Mouse (Mus musculus) spleen, adult 2 months (tissue): ENCODE results near the gene Tle4. TPM values are rescaled to one million over a fixed set of nuclear protein-coding genes. Genes with fewer than 3 reads are reported as not detected.

Source experiments
- DNase-seq, 2 experiments: peaks; one replicate each; pipeline versions ENCODE4 v3.0.0 to v3.0.0-alpha.2; 2012 to 2021; ENCODE audit warnings: low spot score in 2 of 2, low read depth in 1 of 2
- H3K27ac ChIP-seq: fragments of 200-500 bp; 2 replicates; pipeline ENCODE4 v1.5.1; 2012; ENCODE audit warnings: low read length, inconsistent platforms; ENCODE audit not compliant: insufficient read depth
- H3K27me3 ChIP-seq: fragments of 200-500 bp; 2 replicates; pipeline ENCODE4 v1.6.1; 2012; ENCODE audit warnings: mild to moderate bottlenecking, moderate library complexity, low read length, inconsistent platforms; ENCODE audit not compliant: control insufficient read depth, insufficient read depth
- H3K36me3 ChIP-seq: fragments of 200-500 bp; 2 replicates; pipeline ENCODE4 v1.6.1; 2012; ENCODE audit warnings: mild to moderate bottlenecking, low read length, inconsistent platforms; ENCODE audit not compliant: control insufficient read depth, insufficient read depth
- H3K4me1 ChIP-seq: fragments of 200-500 bp; 2 replicates; pipeline ENCODE4 v1.6.1; 2011; ENCODE audit warnings: inconsistent platforms; ENCODE audit not compliant: control insufficient read depth, insufficient read depth, insufficient read length
- H3K4me3 ChIP-seq: fragments of 200-500 bp; 2 replicates; pipeline ENCODE4 v1.5.1; 2011; ENCODE audit warnings: mild to moderate bottlenecking, inconsistent platforms; ENCODE audit not compliant: insufficient read depth, insufficient read length; ENCODE audit errors: extremely low read depth
- CTCF ChIP-seq: fragments of 200-500 bp; IDR thresholded peaks from 2 replicates; pipeline ENCODE4 v1.5.1; 2011; ENCODE audit warnings: mild to moderate bottlenecking, inconsistent platforms; ENCODE audit not compliant: insufficient read depth, insufficient read length, insufficient replicate concordance; ENCODE audit errors: extremely low read depth
- POLR2A ChIP-seq: fragments of 200-500 bp; IDR thresholded peaks from 2 replicates; pipeline ENCODE4 v1.6.1; 2011; ENCODE audit warnings: low read depth, low read length, inconsistent platforms
- WGBS: fragments of 180-500 bp; shearing (Covaris S2); methylation state at CpG from one replicate; pipeline ENCODE4 v1.1.7; 2018; 5-methylcytosine and 5-hydroxymethylcytosine counted together
- polyA plus RNA-seq: library from polyadenylated mRNA; depleted of rRNA; stranded (reverse); fragments of >200 nt; gene quantifications from 2 replicates; pipeline ENCODE4 v1.2.3, GENCODE M21; 2012

Tle4 gene
- polyA plus RNA-seq, 1 experiment = 15.9 TPM

GRCm38 (mm10) chr19:14425122-14425521 lies 172.7 kb downstream of the Tle4 start:
- 83% methylated on average over 6 of the region's 6 CpGs for WGBS
- no peak overlapping the region for H3K4me3 ChIP-seq
- DNase-seq = no peak
- no peaks in the 10 kb centered on the region for H3K36me3 ChIP-seq
- H3K27ac ChIP-seq = no peak overlapping the region
- no peaks in the 10 kb centered on the region for H3K27me3 ChIP-seq
- H3K4me1 ChIP-seq = no peaks in the 10 kb centered on the region
- TF ChIP-seq POLR2A (no peak), CTCF (no peak)

- 91% methylated on average over 12 of the region's 12 CpGs for WGBS
These were observed 173.6 kb downstream of the Tle4 start for GRCm38 (mm10) chr19:14424016-14424964.

GRCm38 (mm10) chr19:14421691-14422090 lies 176.2 kb downstream of the Tle4 start:
- Histone ChIP-seq H3K4me1 (no peaks in the 10 kb centered on the region), H3K27me3 (no peaks in the 10 kb centered on the region), H3K27ac (no peak overlapping the region), H3K4me3 (no peak overlapping the region), H3K36me3 (no peaks in the 10 kb centered on the region)
- whole genome bisulfite sequencing = 85% methylated on average over 5 of the region's 5 CpGs
- no peak for DNase-seq
- TF ChIP-seq CTCF = no peak
- TF ChIP-seq POLR2A = no peak

More at GRCm38 (mm10) chr19:14424016-14424964, 173.6 kb downstream of the Tle4 start:
- H3K4me1 ChIP-seq = no peaks in the 10 kb centered on the region
- TF ChIP-seq CTCF (no peak), POLR2A (no peak)
- no peak overlapping the region for H3K27ac ChIP-seq
- H3K36me3 ChIP-seq = no peaks in the 10 kb centered on the region
- no peaks in the 10 kb centered on the region for H3K27me3 ChIP-seq
- H3K4me3 ChIP-seq = no peak overlapping the region; the same call in 1 of the 2 replicates
- no peak for DNase-seq

GRCm38 (mm10) chr19:14419886-14420285 lies 178.0 kb downstream of the Tle4 start:
- no peaks in the 10 kb centered on the region for H3K4me1 ChIP-seq
- H3K4me3 ChIP-seq = no peak overlapping the region
- H3K36me3 ChIP-seq = no peaks in the 10 kb centered on the region
- no peak overlapping the region for H3K27ac ChIP-seq
- TF ChIP-seq CTCF (no peak), POLR2A (no peak)
- 80% methylated on average over 5 of the region's 5 CpGs for WGBS
- H3K27me3 ChIP-seq = no peaks in the 10 kb centered on the region
- no peak for DNase-seq

GRCm38 (mm10) chr19:14416845-14417244 lies 181.0 kb downstream of the Tle4 start:
- Histone ChIP-seq H3K36me3 (no peaks in the 10 kb centered on the region), H3K4me1 (no peaks in the 10 kb centered on the region), H3K4me3 (no peak overlapping the region), H3K27me3 (no peaks in the 10 kb centered on the region), H3K27ac (no peak overlapping the region)
- no peak for DNase-seq
- WGBS = 75% methylated on average over 5 of the region's 5 CpGs
- TF ChIP-seq CTCF (no peak), POLR2A (no peak)

GRCm38 (mm10) chr19:14415996-14416395 lies 181.9 kb downstream of the Tle4 start:
- H3K36me3 ChIP-seq = no peaks in the 10 kb centered on the region
- WGBS = 94% methylated on average over 6 of the region's 6 CpGs
- no peaks in the 10 kb centered on the region for H3K27me3 ChIP-seq
- no peak for DNase-seq
- H3K4me1 ChIP-seq = no peaks in the 10 kb centered on the region
- no peak overlapping the region for H3K4me3 ChIP-seq
- H3K27ac ChIP-seq = no peak overlapping the region
- TF ChIP-seq CTCF (no peak), POLR2A (no peak)

GRCm38 (mm10) chr19:14414957-14415356 lies 182.9 kb downstream of the Tle4 start:
- TF ChIP-seq POLR2A (no peak), CTCF (no peak)
- no peak for DNase-seq
- 60% methylated on average over 4 of the region's 4 CpGs for WGBS

More at GRCm38 (mm10) chr19:14414957-14415356, 182.9 kb downstream of the Tle4 start:
- Histone ChIP-seq H3K27ac (no peak overlapping the region), H3K36me3 (no peaks in the 10 kb centered on the region), H3K4me3 (no peak overlapping the region), H3K4me1 (no peaks in the 10 kb centered on the region), H3K27me3 (no peaks in the 10 kb centered on the region)
